Mouse (Mus musculus): ENCODE results near the gene Skint5. TPM values are rescaled to one million over a fixed set of nuclear protein-coding genes. Genes with fewer than 3 reads are reported as not detected.
"Not testable (repeated sequence)": the region's sequence is repeated elsewhere in the genome, so short reads cannot be mapped to it uniquely, and the experiment has no call there.

Skint5 gene
- polyA plus RNA-seq (2012; rRNA removed): not detected in 2 replicates

GRCm38 (mm10) chr4:113999403-113999802, at the start of gene Skint5:
TSS of gene Skint5 (minus strand) at chr4:113999503.
- TF ChIP-seq POLR2A (IDR thresholded peaks at IDR 0.05; ENCODE audit: borderline replicate concordance, extremely low read depth, low read depth, low read length) (no peak), CTCF (IDR thresholded peaks at IDR 0.05; ENCODE audit: insufficient read depth, low read length) (no peak)
- Histone ChIP-seq H3K4me1 (ENCODE audit: control insufficient read depth, insufficient read depth, low read length) (no peaks in the 10 kb centered on the region), H3K4me3 (replicated peaks; ENCODE audit: extremely low read depth, low read depth, low read length) (no peak within 1 kb of the TSS)
- WGBS: 85% methylated on average over 3 of the region's 3 CpGs
- DNase-seq: no peak

- H3K4me1 ChIP-seq (ENCODE audit: control insufficient read depth, insufficient read depth, low read length): no peaks in the 10 kb centered on the region
- DNase-seq: no peak
- WGBS: 34% methylated on average over 1 of the region's 1 CpGs
- no peak overlapping the region for H3K4me3 ChIP-seq (replicated peaks; ENCODE audit: extremely low read depth, low read depth, low read length)
- TF ChIP-seq CTCF (IDR thresholded peaks at IDR 0.05; ENCODE audit: insufficient read depth, low read length): no peak
- TF ChIP-seq POLR2A (IDR thresholded peaks at IDR 0.05; ENCODE audit: borderline replicate concordance, extremely low read depth, low read depth, low read length): no peak
Measured at GRCm38 (mm10) chr4:113957343-113957742, 42.0 kb downstream of the Skint5 start.

GRCm38 (mm10) chr4:113764182-113764581, 235.1 kb downstream of the Skint5 start:
- TF ChIP-seq CTCF (IDR thresholded peaks at IDR 0.05; ENCODE audit: insufficient read depth, low read length): no peak
- no peak for TF ChIP-seq POLR2A (IDR thresholded peaks at IDR 0.05; ENCODE audit: borderline replicate concordance, extremely low read depth, low read depth, low read length)
- no peak for DNase-seq
- no peaks in the 10 kb centered on the region for H3K4me1 ChIP-seq (ENCODE audit: control insufficient read depth, insufficient read depth, low read length)
- WGBS: 37% methylated on average over 1 of the region's 1 CpGs
- no peak overlapping the region for H3K4me3 ChIP-seq (replicated peaks; ENCODE audit: extremely low read depth, low read depth, low read length)

GRCm38 (mm10) chr4:113763684-113764083, 235.6 kb downstream of the Skint5 start:
- Histone ChIP-seq H3K4me1 (ENCODE audit: control insufficient read depth, insufficient read depth, low read length) (no peaks in the 10 kb centered on the region), H3K4me3 (replicated peaks; ENCODE audit: extremely low read depth, low read depth, low read length) (no peak overlapping the region)
- TF ChIP-seq CTCF (IDR thresholded peaks at IDR 0.05; ENCODE audit: insufficient read depth, low read length): no peak
- TF ChIP-seq POLR2A (IDR thresholded peaks at IDR 0.05; ENCODE audit: borderline replicate concordance, extremely low read depth, low read depth, low read length): no peak
- 44% methylated on average over 1 of the region's 1 CpGs for WGBS
- no peak for DNase-seq

- not testable (repeated sequence) for H3K4me3 ChIP-seq (replicated peaks; ENCODE audit: extremely low read depth, low read depth, low read length); DNase-seq; H3K4me1 ChIP-seq (ENCODE audit: control insufficient read depth, insufficient read depth, low read length)
- WGBS: 65% methylated on average over 2 of the region's 2 CpGs
Measured at GRCm38 (mm10) chr4:113448230-113448629, 551.1 kb downstream of the Skint5 start.

Other genes with a start within 250 kb of the Skint5 start
- gene Skint11, start 163.9 kb upstream of the Skint5 start, polyA plus RNA-seq (2012; rRNA removed): not detected in 2 replicates